Mouse (Mus musculus): ENCODE data around the gene Efna3.

DNA sequence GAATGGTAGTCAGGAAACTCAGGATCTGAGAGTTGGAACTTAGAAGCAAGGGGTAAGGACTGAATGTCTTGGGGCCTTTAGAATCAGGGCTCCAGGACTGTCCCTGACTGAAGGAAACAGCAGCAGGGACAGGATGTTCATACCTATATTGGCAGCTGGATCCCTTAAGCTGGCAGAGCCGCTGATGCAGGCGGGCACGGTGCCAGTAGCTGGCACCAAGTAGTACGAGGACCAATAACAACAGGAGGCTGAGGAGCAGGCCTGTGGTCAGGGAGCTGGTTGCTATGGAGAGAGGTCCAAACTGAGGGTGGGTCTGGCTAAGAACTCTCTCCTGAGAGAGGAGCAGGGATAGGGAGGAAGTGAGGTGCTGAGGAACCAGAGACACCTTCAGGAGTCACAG lies 19.0 kb upstream of the Efna3 start:
- TF ChIP-seq CTCF (IDR thresholded peaks at IDR 0.05; ENCODE audit: low read depth) (no peak), EP300 (IDR thresholded peaks at IDR 0.05; ENCODE audit: low read depth) (no peak)

Data from heart, postnatal 0 days (tissue).